Mouse (Mus musculus): ENCODE measurements around the gene Apc2. TPM values are rescaled to one million over a fixed set of nuclear protein-coding genes. Genes with fewer than 3 reads are reported as not detected.

Gene Apc2
- 48.2 TPM for polyA plus RNA-seq (2015; fragmentation: Illumina TruSeq; extraction: RNeasy Lipid Tissue Mini Kit (QIAGEN cat#74804); ENCODE audit: low read depth, low replicate concordance)

DNA sequence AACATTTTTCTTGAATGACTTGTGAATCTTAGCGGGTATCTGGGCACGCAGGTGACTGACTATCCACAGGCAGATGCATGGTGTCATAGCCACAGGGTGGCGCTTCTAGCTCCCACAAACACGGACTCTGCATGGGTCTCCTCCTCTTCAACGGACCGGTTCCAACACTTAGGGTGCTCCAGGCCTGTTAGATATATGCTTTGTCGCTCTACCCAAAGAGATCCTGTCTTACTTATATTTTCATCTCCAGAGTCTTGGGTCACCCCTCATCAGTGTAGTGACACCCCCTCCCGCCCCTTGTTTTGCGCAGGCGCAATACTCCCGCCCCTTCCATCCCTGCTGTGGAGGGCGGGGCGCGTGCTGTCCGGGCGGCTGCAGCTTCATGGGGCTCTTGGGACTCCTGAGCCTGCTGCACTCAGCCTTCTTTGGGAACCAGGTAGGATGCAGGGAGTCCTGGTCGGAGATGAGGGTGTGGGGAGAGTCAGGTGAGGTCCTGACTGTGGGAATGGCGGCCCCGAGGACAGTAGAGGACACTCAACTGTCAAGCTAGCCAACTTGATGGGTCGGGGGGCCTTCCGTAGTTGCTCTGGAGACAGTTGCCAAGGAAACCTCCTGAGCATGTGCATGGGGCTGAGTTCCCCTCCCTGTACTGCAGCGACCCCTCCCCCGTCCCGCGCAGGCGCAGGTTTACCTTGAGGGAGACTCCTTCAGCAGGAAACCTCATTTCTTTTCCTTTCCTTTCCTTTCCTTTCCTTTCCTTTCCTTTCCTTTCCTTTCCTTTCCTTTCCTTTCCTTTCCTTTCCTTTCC is at the start of gene Apc2:
Gene Apc2 (plus strand): TSS at position 360 of the 808 bp plus-strand sequence.

DNA sequence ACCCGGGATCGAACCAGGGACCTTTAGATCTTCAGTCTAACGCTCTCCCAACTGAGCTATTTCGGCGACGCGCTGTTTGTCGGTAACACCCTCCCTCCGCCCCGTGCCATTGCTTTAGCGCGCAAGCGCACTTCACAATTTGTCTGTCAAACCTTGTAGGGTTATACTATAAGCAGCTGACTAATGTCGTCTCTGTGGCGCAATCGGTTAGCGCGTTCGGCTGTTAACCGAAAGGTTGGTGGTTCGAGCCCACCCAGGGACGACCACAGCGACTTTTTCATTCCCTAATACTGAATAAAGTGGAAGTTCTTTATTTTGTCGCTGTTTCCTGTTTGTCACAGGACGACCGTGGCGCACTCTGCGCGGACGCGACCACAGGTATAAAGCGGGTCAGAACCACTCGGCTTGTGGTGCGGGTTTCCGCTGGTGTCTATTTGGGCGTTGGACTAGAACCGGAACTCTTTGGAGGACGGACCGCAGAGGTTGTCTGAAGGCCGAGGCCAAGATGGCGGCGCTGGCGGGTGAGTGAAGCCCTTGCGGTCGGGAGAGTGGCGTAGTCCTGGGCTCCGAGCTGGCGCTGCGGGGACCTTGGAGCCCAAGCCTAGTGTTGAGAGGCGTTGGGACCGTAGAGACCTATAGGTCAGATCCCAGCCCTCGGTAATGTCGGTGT is 46.7 kb upstream of the Apc2 start, which contains the start of gene Ndufs7:
Gene Ndufs7 (plus strand): TSS at position 151 of the 670 bp plus-strand sequence.

DNA sequence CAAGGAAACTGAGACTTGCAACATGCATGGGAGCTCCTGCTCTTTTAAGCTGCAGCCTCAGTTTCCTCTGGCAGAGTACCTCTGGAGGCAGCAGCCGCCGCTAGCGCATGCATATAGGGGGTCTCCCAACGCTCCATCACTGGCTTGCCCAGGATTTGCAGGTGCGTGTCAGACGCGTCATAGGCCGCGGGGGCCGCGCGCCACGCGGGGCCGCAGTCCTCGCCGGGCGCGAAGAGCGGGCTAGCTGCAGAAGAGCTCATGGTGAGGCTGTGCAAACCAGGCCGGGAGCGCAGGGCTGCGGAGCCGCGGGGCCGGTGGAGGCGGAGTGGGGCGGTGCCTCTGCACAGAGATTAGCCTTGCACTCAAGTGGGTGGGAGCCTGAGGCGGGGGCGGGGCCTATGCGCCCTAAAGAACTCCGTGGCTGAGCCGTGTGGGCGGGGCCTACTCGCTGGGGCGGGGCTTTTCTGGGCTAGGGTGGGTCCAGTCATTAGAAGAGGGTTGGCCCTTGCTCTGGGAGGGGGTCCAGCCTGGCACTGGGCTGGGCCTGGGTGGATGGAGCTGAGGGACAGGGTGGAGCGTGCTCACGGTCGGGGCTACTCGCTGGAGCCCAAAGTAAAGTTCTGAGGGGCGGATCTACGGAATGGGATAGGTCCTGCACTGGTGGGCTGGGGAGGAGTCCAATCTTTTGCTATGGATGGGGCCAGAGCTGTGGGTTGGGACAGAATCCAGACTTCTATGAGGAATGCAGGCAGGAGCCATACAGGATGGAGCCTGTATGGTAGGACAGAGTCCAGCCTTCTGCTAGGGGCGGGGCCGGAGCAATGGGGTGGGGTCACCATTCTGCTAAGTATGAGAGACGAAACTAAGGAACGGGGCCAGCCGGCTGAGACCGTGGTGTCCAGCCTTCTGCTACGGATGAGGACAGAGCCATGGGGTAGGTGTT is 34.9 kb upstream of the Apc2 start, which contains the start of the genes Gamt and Dazap1:
Gene Gamt (minus strand): TSS at position 371 of the 943 bp plus-strand sequence.
Gene Dazap1 (plus strand): TSS at position 845 of the 943 bp plus-strand sequence.

DNA sequence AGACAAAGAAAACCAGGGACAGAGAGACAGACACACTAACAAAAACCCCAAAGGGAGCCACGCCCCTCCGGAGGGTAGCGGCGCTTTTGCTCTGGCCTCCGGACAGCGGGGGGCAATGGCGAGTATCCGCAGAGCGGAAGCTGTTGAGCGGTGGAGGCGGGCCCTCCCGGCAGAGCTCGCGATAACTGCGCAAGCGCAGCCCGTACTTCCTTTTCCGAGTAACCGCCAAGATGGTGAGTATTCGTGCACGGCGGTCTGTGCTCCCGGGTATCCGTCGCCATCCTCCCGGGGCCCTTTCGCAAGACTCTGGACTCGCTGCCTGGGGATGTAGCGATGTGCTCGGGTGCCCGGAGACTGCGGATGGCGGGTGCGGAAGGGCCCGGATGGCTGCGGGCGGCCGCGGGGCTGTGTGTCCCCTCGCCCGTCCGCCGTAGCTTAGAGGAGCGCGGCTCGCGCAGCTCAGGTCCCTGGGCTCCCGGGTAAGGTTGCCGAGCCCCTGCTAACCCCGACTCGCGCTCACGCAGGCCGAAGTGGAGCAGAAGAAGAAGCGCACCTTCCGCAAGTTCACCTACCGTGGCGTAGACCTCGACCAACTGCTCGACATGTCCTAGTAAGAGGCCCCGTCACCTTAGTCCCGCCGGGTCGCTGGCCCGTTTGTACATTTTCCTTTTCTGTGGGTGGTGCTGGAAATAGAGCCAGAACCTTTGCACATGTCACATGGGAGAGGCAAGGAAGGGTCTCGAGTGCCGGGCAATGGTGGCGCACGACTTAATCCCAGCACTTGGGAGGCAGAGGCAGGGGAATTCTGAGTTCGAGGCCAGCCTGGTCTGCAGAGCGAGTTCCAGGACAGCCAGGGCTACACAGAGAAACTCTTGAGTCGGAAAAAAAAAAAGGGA is 3.3 kb upstream of the Apc2 start, which contains the start of gene Rps15:
Gene Rps15 (plus strand): TSS at position 203 of the 896 bp plus-strand sequence.

DNA sequence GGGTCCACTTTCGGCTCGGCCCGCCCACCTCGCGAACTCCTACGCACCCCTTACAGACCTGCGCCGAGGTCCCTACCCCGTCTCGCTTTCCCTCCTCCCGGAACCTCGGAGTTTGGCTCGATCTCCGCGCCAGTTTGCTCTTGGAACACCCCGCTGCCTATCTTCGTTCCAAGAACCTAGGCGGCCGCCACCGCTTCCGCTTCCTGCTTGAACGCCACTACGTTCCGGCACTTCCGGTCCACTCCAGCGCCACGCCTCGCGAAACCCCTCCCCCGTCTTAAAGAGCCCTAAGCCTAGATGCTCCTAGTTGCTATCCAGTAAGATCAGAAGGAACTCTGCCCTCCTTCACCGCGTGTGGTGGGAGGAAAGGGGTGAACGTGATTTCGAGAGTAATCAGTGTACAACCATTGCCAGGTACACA is 24.6 kb downstream of the Apc2 start, which contains the start of gene 2310011J03Rik:
Gene 2310011J03Rik (minus strand): TSS at position 198 of the 421 bp plus-strand sequence.

DNA sequence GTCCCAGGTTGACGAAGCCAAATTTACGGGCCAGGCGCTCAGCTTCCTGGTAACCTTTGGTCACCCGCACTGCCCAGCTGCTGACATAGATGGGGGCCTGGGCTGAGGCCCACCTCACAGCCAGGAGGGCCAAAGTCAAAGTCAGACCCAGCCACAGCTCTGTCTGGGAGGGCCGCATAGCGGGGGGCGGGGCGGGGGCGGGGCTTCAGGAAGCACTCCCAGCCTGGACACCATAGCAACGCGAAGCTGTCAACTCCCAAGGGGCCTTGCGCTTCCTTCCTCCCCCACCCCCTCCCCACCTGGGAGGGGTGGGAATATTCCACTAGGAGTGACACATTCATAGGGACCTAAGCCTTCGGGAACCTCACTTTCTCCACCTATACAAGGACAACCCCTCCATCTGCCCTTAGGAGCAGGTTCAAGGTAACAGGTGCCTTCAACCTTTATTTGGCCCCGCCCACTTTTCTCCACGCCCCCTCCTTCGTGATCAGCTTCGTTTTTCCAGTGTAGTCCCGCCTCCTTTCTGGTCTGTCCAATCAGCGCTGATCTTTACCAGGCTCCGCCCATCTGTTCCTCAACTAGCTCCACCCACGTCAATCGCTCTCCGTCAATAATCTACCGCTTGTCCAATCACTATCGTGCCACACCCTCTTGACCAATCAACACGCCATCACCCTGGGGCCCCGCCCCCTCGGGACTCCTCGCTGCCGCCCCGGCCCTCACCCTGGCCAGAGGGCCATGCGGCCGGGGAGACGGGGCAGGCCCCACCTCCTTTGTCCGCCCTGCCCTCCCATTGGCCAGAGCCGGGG is 33.7 kb downstream of the Apc2 start, which contains the start of the genes Pcsk4 and Reep6:
Gene Pcsk4 (minus strand): TSS at position 226 of the 809 bp plus-strand sequence.
Gene Reep6 (plus strand): TSS at position 681 of the 809 bp plus-strand sequence.

DNA sequence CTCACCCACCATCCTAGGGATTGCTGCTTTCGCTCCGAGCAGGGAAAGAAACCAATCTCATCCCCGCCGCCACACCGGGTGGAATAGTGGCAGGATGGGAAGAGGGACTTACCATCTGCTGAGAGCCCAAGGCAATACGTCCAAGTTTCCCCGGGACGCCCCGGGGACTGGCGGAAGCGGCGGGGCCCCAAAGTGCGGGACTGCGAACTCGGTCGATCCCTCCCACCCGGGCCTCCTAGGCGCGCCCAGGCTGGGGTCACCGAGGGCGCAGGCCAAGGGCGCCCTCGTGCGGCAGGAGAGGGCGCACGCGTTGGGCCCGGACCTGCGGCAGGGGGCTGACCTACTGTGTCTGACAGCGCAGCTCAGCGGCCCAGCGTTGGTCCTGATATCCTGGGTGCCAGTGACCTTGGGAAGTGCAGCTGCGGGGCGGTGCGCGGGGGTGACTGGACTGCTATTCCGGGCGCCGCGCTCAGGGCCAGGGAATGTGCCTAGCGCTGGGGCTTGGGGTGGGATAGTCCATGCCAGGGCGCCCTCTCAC is 52.5 kb downstream of the Apc2 start, which contains the start of gene Adamtsl5:
Gene Adamtsl5 (minus strand): TSS at position 169 of the 538 bp plus-strand sequence.

DNA sequence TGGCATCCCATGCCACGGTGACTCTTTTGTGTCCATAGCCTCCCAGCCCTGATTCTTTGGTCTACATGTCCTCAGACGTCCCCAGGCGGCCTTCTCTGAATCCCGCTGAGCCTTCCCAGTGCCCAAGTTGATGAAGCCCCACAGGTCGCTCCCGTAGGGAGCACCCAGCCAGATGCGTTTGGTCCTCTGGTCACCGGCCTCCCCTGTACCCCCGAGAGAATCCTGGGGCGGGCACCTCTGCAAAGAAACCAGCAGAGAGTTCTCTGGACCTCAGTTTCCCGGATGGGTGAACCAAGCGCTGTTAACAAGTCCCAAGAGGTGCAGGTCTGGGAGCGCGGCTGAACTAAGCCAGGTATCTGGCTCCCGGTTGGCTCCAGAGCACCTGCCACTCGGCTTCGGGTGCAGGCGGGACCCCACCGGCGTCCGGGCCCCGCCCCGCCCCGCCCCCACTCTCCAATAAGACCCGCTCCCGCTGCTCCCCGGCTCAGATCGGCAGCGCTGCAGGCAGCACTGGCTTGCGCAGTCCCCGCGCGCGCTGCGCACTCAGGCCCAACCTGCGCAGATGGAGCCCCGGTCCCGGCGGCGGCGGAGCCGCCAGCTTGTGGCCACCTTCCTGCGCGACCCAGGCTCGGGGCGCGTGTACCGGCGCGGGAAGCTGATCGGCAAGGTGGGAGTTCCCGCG is 60.4 kb downstream of the Apc2 start, which contains the start of gene Plk5:
Gene Plk5 (plus strand): TSS at position 459 of the 682 bp plus-strand sequence.

Other genes starting within 250 kb of the Apc2 start
- gene Gpx4, start 248.8 kb upstream of the Apc2 start, polyA plus RNA-seq (2015; fragmentation: Illumina TruSeq; extraction: RNeasy Lipid Tissue Mini Kit (QIAGEN cat#74804); ENCODE audit: low read depth, low replicate concordance), result 889 TPM
- gene Sbno2, start 190.4 kb upstream of the Apc2 start, polyA plus RNA-seq (2015; fragmentation: Illumina TruSeq; extraction: RNeasy Lipid Tissue Mini Kit (QIAGEN cat#74804); ENCODE audit: low read depth, low replicate concordance), result 11.7 TPM
- gene Stk11, start 180.2 kb upstream of the Apc2 start, polyA plus RNA-seq (2015; fragmentation: Illumina TruSeq; extraction: RNeasy Lipid Tissue Mini Kit (QIAGEN cat#74804); ENCODE audit: low read depth, low replicate concordance), result 71.6 TPM
- 443 TPM for gene Atp5d, start 157.3 kb upstream of the Apc2 start, polyA plus RNA-seq (2015; fragmentation: Illumina TruSeq; extraction: RNeasy Lipid Tissue Mini Kit (QIAGEN cat#74804); ENCODE audit: low read depth, low replicate concordance)
- gene Cbarp, start 155.1 kb upstream of the Apc2 start, polyA plus RNA-seq (2015; fragmentation: Illumina TruSeq; extraction: RNeasy Lipid Tissue Mini Kit (QIAGEN cat#74804); ENCODE audit: low read depth, low replicate concordance), result 231 TPM
- gene Midn, start 147.7 kb upstream of the Apc2 start, polyA plus RNA-seq (2015; fragmentation: Illumina TruSeq; extraction: RNeasy Lipid Tissue Mini Kit (QIAGEN cat#74804); ENCODE audit: low read depth, low replicate concordance), result 29.1 TPM
- 124 TPM for gene Cirbp, start 130.0 kb upstream of the Apc2 start, polyA plus RNA-seq (2015; fragmentation: Illumina TruSeq; extraction: RNeasy Lipid Tissue Mini Kit (QIAGEN cat#74804); ENCODE audit: low read depth, low replicate concordance)
- gene 1600002K03Rik, start 123.0 kb upstream of the Apc2 start, polyA plus RNA-seq (2015; fragmentation: Illumina TruSeq; extraction: RNeasy Lipid Tissue Mini Kit (QIAGEN cat#74804); ENCODE audit: low read depth, low replicate concordance), result 10.3 TPM
- 4.6 TPM for gene Efna2, start 116.5 kb upstream of the Apc2 start, polyA plus RNA-seq (2015; fragmentation: Illumina TruSeq; extraction: RNeasy Lipid Tissue Mini Kit (QIAGEN cat#74804); ENCODE audit: low read depth, low replicate concordance)
- gene Mum1, start 69.5 kb upstream of the Apc2 start, polyA plus RNA-seq (2015; fragmentation: Illumina TruSeq; extraction: RNeasy Lipid Tissue Mini Kit (QIAGEN cat#74804); ENCODE audit: low read depth, low replicate concordance), result 25.9 TPM
- 264 TPM for gene Ndufs7, start 46.9 kb upstream of the Apc2 start, polyA plus RNA-seq (2015; fragmentation: Illumina TruSeq; extraction: RNeasy Lipid Tissue Mini Kit (QIAGEN cat#74804); ENCODE audit: low read depth, low replicate concordance)
- 26.5 TPM for gene Gamt, start 35.0 kb upstream of the Apc2 start, polyA plus RNA-seq (2015; fragmentation: Illumina TruSeq; extraction: RNeasy Lipid Tissue Mini Kit (QIAGEN cat#74804); ENCODE audit: low read depth, low replicate concordance)
- 59.3 TPM for gene Dazap1, start 34.5 kb upstream of the Apc2 start, polyA plus RNA-seq (2015; fragmentation: Illumina TruSeq; extraction: RNeasy Lipid Tissue Mini Kit (QIAGEN cat#74804); ENCODE audit: low read depth, low replicate concordance)
- 2,153 TPM for gene Rps15, start 3.5 kb upstream of the Apc2 start, polyA plus RNA-seq (2015; fragmentation: Illumina TruSeq; extraction: RNeasy Lipid Tissue Mini Kit (QIAGEN cat#74804); ENCODE audit: low read depth, low replicate concordance)
- gene 2310011J03Rik, start 24.6 kb downstream of the Apc2 start, polyA plus RNA-seq (2015; fragmentation: Illumina TruSeq; extraction: RNeasy Lipid Tissue Mini Kit (QIAGEN cat#74804); ENCODE audit: low read depth, low replicate concordance), result 50.9 TPM
- 5.7 TPM for gene Pcsk4, start 33.5 kb downstream of the Apc2 start, polyA plus RNA-seq (2015; fragmentation: Illumina TruSeq; extraction: RNeasy Lipid Tissue Mini Kit (QIAGEN cat#74804); ENCODE audit: low read depth, low replicate concordance)
- 6.6 TPM for gene Reep6, start 34.0 kb downstream of the Apc2 start, polyA plus RNA-seq (2015; fragmentation: Illumina TruSeq; extraction: RNeasy Lipid Tissue Mini Kit (QIAGEN cat#74804); ENCODE audit: low read depth, low replicate concordance)
- gene Adamtsl5, start 52.4 kb downstream of the Apc2 start, polyA plus RNA-seq (2015; fragmentation: Illumina TruSeq; extraction: RNeasy Lipid Tissue Mini Kit (QIAGEN cat#74804); ENCODE audit: low read depth, low replicate concordance), result 3.8 TPM
- gene Plk5, start 60.5 kb downstream of the Apc2 start, polyA plus RNA-seq (2015; fragmentation: Illumina TruSeq; extraction: RNeasy Lipid Tissue Mini Kit (QIAGEN cat#74804); ENCODE audit: low read depth, low replicate concordance), result 18.6 TPM
- gene Mex3d, start 91.7 kb downstream of the Apc2 start, polyA plus RNA-seq (2015; fragmentation: Illumina TruSeq; extraction: RNeasy Lipid Tissue Mini Kit (QIAGEN cat#74804); ENCODE audit: low read depth, low replicate concordance), result 8.2 TPM
- gene Mbd3, start 103.6 kb downstream of the Apc2 start, polyA plus RNA-seq (2015; fragmentation: Illumina TruSeq; extraction: RNeasy Lipid Tissue Mini Kit (QIAGEN cat#74804); ENCODE audit: low read depth, low replicate concordance), result 143 TPM
- 727 TPM for gene Uqcr11, start 110.9 kb downstream of the Apc2 start, polyA plus RNA-seq (2015; fragmentation: Illumina TruSeq; extraction: RNeasy Lipid Tissue Mini Kit (QIAGEN cat#74804); ENCODE audit: low read depth, low replicate concordance)
- gene Tcf3, start 137.7 kb downstream of the Apc2 start, polyA plus RNA-seq (2015; fragmentation: Illumina TruSeq; extraction: RNeasy Lipid Tissue Mini Kit (QIAGEN cat#74804); ENCODE audit: low read depth, low replicate concordance), result 15.2 TPM
- gene Onecut3, start 198.9 kb downstream of the Apc2 start, polyA plus RNA-seq (2015; fragmentation: Illumina TruSeq; extraction: RNeasy Lipid Tissue Mini Kit (QIAGEN cat#74804); ENCODE audit: low read depth, low replicate concordance), result 0.09 TPM
- 0.25 TPM for gene Atp8b3, start 243.1 kb downstream of the Apc2 start, polyA plus RNA-seq (2015; fragmentation: Illumina TruSeq; extraction: RNeasy Lipid Tissue Mini Kit (QIAGEN cat#74804); ENCODE audit: low read depth, low replicate concordance)